Mouse (Mus musculus) heart, embryonic 14.5 days (tissue): ENCODE measurements at regions not wholly inside any gene's neighbourhood (a gene's known extent, or its start where the extent isn't known, plus 50 kb on each side); places are given as distances from the start of the nearest gene placed in this dataset.

Experiments
- ATAC-seq: fragments of 200-750 bp; cut with Nextera tagmentation; 2 replicates; pipeline ENCODE4 v1.8.0; 2017; ENCODE audit warnings: low read depth, moderate TSS enrichment; ENCODE audit not compliant: insufficient number of reproducible peaks, insufficient read depth, low FRiP score
- H3K27ac ChIP-seq, 2 experiments: fragments of 200-500 bp in 1 of 2; fragments of 300-500 bp in 1 of 2; sonication (generic) in 1 of 2; replicated peaks in 1 of 2; 2 replicates each; pipeline ENCODE4 v1.5.1; 2012 to 2014; ENCODE audit warnings: low read depth in 2 of 2, low read length in 2 of 2, control low read depth in 1 of 2, mild to moderate bottlenecking in 1 of 2, mixed read lengths in 1 of 2; ENCODE audit not compliant: control insufficient read depth in 1 of 2, insufficient read depth in 1 of 2
- H3K27me3 ChIP-seq: fragments of 300-500 bp; sonication (generic); 2 replicates; pipeline ENCODE4 v1.6.1; 2014; ENCODE audit warnings: mild to moderate bottlenecking, low read length, control low read depth; ENCODE audit not compliant: control insufficient read depth, insufficient read depth
- H3K36me3 ChIP-seq: fragments of 300-500 bp; sonication (generic); 2 replicates; pipeline ENCODE4 v1.6.1; 2014; ENCODE audit warnings: mild to moderate bottlenecking, control low read depth, low read length, mixed read lengths; ENCODE audit not compliant: control insufficient read depth, insufficient read depth
- H3K4me1 ChIP-seq, 2 experiments: fragments of 200-500 bp in 1 of 2; fragments of 300-500 bp in 1 of 2; sonication (generic) in 1 of 2; 2 replicates each; pipeline ENCODE4 v1.6.1; 2012 to 2014; ENCODE audit warnings: low read length in 2 of 2, control low read depth in 1 of 2, mixed read lengths in 1 of 2; ENCODE audit not compliant: control insufficient read depth in 2 of 2, insufficient read depth in 2 of 2
- H3K4me2 ChIP-seq: fragments of 300-500 bp; sonication (generic); 2 replicates; pipeline ENCODE4 v1.6.1; 2014; ENCODE audit warnings: mild to moderate bottlenecking, low read length
- H3K4me3 ChIP-seq, 2 experiments: fragments of 200-500 bp in 1 of 2; fragments of 300-500 bp in 1 of 2; sonication (generic) in 1 of 2; 2 replicates each; pipeline ENCODE4 v1.5.1; 2012 to 2014; ENCODE audit warnings: low read length in 2 of 2, mild to moderate bottlenecking in 2 of 2, control low read depth in 1 of 2, low read depth in 1 of 2, moderate library complexity in 1 of 2; ENCODE audit not compliant: control insufficient read depth in 1 of 2, insufficient read depth in 1 of 2
- H3K9ac ChIP-seq: fragments of 300-500 bp; sonication (generic); 2 replicates; pipeline ENCODE4 v1.6.1; 2014; ENCODE audit warnings: mild to moderate bottlenecking, low read length
- H3K9me3 ChIP-seq: fragments of 300-500 bp; sonication (generic); 2 replicates; pipeline ENCODE4 v1.6.1; 2016; ENCODE audit warnings: low read length, control low read depth; ENCODE audit not compliant: control insufficient read depth
- WGBS: fragments of 180-500 bp; shearing (Covaris S2); extraction: QIAGEN DNeasy Blood & Tissue Kit; methylation state at CpG from one replicate; pipeline ENCODE4 v1.1.7; 2014; 5-methylcytosine and 5-hydroxymethylcytosine counted together

- Histone ChIP-seq H3K4me1 (0 out of 4 replicates have a peak, but pooled peaks cover 0 to 2% of the 10 kb centered on the region in 2 experiments), H3K27me3 (no peaks in the 10 kb centered on the region), H3K9me3 (no peaks in the 10 kb centered on the region), H3K4me3 (no peak overlapping the region), H3K9ac (no peak overlapping the region), H3K27ac (no peak overlapping the region), H3K36me3 (no peaks in the 10 kb centered on the region), H3K4me2 (no peak overlapping the region)
- ATAC-seq, result no peak
- WGBS, result 67% methylated on average over 20 of the region's 20 CpGs
Measured at GRCm38 (mm10) chr13:56372003-56372725, 54.2 kb upstream of the Gm3045 start.

- H3K4me2 ChIP-seq, result no peak overlapping the region
- 0 out of 4 replicates have a peak, but pooled peaks cover 0 to 2% of the 10 kb centered on the region in 2 experiments for H3K4me1 ChIP-seq
- no peak for ATAC-seq
- H3K9me3 ChIP-seq, result no peaks in the 10 kb centered on the region
- no peak overlapping the region for H3K4me3 ChIP-seq
- no peaks in the 10 kb centered on the region for H3K27me3 ChIP-seq
- no peak overlapping the region for H3K9ac ChIP-seq
- no peak overlapping the region for H3K27ac ChIP-seq
- no peaks in the 10 kb centered on the region for H3K36me3 ChIP-seq
- WGBS, result 77% methylated on average over 6 of the region's 6 CpGs
Measured at GRCm38 (mm10) chr13:56372727-56373126, 53.7 kb upstream of the Gm3045 start.
